Mouse (Mus musculus) mature B cell (primary cell): Measurements from ENCODE around the gene Cox8a.

Experiments used
- in situ Hi-C: fragments of 300-500 bp; cut with MboI; formaldehyde crosslinking; loops from 2 replicates; pipeline ENCODE4 v1.14.3; 2019

Gene Cox8a

DNA sequence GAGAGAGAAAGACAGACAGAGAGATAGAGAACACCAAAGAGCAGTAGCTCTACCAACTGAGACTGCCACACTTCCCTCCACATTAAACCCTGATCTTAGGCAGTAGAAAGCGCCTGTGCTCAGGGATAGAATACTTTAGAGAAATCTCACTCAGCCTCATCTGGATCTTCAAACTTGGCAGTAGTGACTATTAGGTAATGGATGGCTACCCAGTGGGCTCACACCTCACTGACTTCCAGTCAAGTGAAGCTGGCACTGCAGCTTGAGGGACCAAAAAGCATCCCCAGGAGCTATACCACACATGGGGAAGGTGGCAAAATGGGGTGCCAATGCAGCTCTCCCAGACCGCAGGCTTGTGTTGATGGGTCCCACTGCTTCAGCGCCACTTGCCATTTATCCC, 6.8 kb upstream of the Cox8a start:
- in situ Hi-C loops = no loop called here

DNA sequence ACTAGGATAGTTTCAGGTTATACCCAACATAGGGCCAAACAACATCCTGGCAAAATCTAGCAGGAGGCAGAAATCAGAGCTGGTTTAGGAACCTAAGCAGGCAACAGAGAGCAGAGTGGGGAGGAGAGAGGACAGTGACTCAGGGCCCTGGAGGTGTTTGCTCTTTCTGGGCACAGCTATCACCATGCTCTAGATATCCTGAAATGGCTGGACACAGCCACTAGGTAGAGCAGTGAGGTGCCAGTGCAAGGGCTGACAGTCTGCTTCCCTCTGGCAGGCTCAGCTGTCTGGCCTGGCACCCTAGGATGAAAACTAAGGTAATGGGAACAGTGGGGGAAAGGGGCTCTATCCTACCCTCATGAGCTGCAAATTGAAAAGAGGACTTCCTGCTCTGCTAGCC, 6.1 kb upstream of the Cox8a start:
- in situ Hi-C loops = no loop called here

- in situ Hi-C loops = no loop called here
Measured at GRCm38 (mm10) chr19:7222196-7222595, 4.8 kb upstream of the Cox8a start.

DNA sequence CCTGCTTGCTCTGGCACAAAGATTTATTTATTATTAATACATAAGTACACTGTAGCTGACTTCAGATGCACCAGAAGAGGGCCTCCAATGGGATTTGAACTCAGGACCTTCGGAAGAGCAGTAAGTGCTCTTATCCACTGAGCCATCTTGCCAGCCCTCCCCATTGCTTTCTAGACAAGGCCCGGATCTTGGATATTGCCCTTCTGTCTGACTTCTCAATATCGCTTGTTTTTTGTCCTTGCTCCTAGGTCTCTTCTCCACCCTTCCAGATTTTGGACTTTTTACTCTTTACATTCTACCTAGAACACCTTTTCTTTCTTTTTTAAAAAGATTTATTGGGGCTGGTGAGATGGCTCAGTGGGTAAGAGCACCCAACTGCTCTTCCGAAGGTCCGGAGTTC, 1.3 kb upstream of the Cox8a start:
- in situ Hi-C loops = no loop called here

DNA sequence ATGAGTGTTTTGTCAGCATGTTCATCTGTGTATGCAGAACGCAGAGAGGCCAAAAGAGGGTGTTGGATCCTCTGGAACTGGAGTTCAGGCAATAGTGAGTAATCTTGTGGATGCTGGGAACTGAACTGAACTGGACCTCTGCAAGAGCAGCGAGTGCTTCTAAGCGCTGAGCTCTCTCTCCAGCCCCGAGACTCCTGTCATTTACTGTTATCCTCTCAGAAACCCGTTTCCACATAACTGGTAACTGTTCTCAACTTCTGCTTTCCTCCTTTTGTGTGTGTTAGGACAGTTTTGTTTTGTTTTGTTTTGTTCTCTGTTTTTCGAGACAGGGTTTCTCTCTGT, 481 bp upstream of the Cox8a start:
- in situ Hi-C loops = no loop called here

DNA sequence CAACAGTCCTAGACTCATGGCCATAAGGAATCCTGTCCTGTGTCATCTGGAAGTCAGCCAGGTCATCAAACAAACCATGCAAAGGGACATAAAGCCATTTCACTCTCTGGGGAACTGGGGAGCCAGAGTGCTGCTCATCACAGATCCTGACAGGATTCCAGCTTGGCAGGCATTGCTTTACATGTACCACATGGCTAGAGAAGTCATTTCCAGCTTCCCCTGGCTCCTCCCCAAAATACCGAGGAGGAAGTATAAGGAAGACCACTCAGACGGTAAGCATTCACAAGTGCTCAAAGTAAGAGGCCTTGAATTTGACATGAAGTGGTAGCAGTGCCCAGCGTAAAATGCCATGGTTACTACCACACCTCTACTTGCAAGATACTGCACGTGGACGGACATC, 2.9 kb downstream of the Cox8a start:
- in situ Hi-C loops = no loop called here

GRCm38 (mm10) chr19:7213010-7213409, 4.4 kb downstream of the Cox8a start:
- in situ Hi-C loops = no loop called here

DNA sequence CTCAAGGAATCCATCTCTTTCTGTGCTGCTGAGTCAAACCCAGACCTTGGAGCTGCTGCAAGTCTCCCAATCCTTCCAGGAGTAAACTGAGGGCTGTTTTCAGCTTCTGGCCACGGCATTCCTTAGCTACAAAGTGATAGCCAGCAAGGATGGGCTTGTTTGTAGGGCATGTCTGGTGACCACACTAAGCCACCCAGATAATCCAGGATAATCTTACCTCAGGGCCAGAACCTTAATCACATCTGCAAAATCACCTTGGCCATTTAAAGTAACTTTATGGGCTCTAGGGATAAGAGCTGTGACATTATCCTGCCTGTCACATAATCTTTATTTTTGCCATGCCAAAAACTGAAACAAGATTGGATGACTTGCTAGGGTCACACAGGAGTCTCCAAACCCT, 5.2 kb downstream of the Cox8a start:
- in situ Hi-C loops = no loop called here

GRCm38 (mm10) chr19:7209907-7210646, 7.3 kb downstream of the Cox8a start:
- in situ Hi-C loops = no loop called here

- in situ Hi-C loops = no loop called here
Measured at GRCm38 (mm10) chr19:7205753-7206736, 11.4 kb downstream of the Cox8a start, which contains the start of gene Otub1. Otub1 (minus strand) TSS chr19:7206316.

DNA sequence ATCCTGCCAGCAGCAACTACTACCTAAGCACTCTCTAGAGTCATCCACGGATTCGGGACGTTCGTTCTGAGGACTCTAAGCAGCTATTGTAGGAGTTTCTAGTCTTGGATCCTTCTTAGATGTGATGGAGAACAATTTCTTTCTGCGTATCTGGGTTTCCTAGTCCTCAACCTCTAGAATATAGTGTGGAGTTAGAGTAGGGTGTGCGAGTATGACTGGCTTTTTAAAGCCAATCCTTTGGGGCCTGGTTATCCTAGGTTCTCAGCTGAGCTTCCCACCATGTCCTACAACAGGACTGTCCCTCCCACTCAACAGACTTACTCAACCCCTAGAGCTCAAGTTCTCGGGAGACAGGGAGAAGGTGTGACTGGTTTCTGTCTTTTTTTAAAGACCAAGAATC, 12.1 kb downstream of the Cox8a start:
- in situ Hi-C loops = no loop called here

DNA sequence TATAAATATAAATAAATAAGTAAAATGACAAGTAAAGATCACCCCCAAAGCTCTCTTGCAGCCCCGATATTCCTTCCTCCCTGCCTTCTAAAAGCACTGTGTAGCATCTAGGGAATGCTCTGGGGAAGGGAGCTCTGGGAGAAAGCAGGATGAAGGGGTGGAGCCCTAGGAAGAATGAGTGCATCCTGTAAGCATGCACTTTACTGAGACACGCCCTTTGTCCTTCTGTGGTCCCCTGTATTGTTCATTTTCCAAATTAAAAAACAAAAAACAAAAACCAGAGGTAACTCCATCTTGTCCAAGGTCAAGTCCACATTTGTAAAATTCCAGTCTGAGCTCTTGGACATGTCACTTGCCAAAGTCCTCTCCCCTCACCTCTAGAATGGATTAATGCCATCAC, 12.5 kb downstream of the Cox8a start:
- in situ Hi-C loops = no loop called here

- in situ Hi-C loops = no loop called here
Measured at GRCm38 (mm10) chr19:7200427-7200826, 17.0 kb downstream of the Cox8a start.

GRCm38 (mm10) chr19:7199089-7199488, 18.3 kb downstream of the Cox8a start:
- in situ Hi-C loops = no loop called here

GRCm38 (mm10) chr19:7197445-7197844, 20.0 kb downstream of the Cox8a start:
- in situ Hi-C loops = no loop called here

GRCm38 (mm10) chr19:7196741-7197270, 20.6 kb downstream of the Cox8a start:
- in situ Hi-C loops = no loop called here

GRCm38 (mm10) chr19:7195900-7196728, 21.3 kb downstream of the Cox8a start:
- in situ Hi-C loops = no loop called here

GRCm38 (mm10) chr19:7192561-7192967, 24.9 kb downstream of the Cox8a start:
- in situ Hi-C loops = loop anchor here (5.0 kb wide), 1 partner anchor 120 kb away; no protein-coding TSS in a partner anchor

- in situ Hi-C loops = loop anchor here (5.0 kb wide), 1 partner anchor 119 kb away; no protein-coding TSS in a partner anchor
Measured at GRCm38 (mm10) chr19:7191639-7192038, 25.8 kb downstream of the Cox8a start.

DNA sequence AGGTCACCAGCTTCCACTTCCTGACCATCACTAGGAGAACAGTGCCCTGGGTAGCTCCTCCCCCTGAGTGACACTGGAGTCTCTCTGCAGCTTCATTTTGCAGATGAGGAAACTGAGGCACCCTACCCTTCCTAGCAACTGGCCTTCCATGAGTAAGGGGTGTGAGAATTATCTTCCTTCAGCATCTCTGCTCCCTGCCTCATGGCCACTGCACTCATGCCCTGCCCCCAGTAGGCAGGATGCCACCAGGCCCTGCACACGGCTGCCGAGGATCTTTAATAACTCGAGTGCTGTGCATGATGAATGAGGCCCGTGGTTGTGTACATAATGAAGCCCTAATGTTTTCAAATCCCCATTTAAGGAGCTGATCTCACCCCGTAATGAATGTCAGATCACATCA, 26.4 kb downstream of the Cox8a start:
- in situ Hi-C loops = loop anchor here (5.0 kb wide), 1 partner anchor 119 kb away; no protein-coding TSS in a partner anchor

DNA sequence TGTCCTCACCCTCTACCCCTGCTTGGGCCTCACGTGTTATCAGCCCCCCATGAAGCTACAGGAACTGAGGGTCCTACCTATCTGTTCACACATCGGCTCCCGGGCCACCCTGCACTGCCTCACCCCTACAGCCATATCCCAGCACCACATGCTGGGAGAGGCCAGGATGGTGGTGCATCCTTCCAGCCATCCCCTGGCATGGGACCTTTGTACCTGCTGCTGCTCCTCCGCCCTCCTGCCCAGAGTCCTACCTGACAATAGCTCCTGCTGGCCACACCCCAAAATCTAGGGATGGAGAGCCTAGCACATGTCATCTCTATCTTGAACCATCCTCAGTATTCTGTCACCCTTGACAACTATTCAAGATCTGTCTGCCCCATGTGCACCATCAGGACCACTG, 28.4 kb downstream of the Cox8a start:
- in situ Hi-C loops = no loop called here

DNA sequence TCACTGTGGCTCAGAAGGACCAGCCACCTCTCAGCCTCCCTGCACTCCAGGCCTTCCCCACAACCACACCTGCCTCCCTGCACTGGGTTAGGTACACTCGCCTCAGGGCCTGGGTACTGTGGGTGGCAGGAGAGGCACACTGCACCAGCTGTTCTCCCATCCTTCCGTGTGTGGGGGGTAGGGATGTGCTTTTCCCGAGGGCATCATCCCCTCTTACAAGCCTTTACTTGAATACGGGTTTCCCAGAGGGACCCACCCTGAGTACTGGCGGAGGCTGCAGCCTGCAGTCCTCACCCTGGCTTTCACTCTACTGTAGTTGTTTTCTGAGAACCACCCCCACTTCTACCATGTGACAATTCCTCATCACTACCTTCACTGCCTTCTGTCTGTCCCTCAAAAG, 30.3 kb downstream of the Cox8a start:
- in situ Hi-C loops = no loop called here
